Mouse (Mus musculus) heart, embryonic 12.5 days (tissue): ENCODE measurements around the gene Tmem202. TPM values are rescaled to one million over a fixed set of nuclear protein-coding genes. Genes with fewer than 3 reads are reported as not detected.

ENCODE experiments used
- ATAC-seq: fragments of 200-750 bp; cut with Nextera tagmentation; 2 replicates; pipeline ENCODE4 v1.8.0; 2017; ENCODE audit warnings: moderate TSS enrichment, moderate library complexity; ENCODE audit not compliant: insufficient number of reproducible peaks, low FRiP score
- H3K27ac ChIP-seq: fragments of 300-500 bp; sonication (generic); 2 replicates; pipeline ENCODE4 v1.5.1; 2016; ENCODE audit warnings: mild to moderate bottlenecking, moderate library complexity; ENCODE audit not compliant: poor library complexity, severe bottlenecking
- H3K27me3 ChIP-seq: fragments of 300-500 bp; sonication (generic); replicated peaks from 2 replicates; pipeline ENCODE4 v1.6.1; 2016; ENCODE audit warnings: mild to moderate bottlenecking, moderate library complexity
- H3K36me3 ChIP-seq: fragments of 300-500 bp; sonication (generic); 2 replicates; pipeline ENCODE4 v1.6.1; 2016; ENCODE audit warnings: mild to moderate bottlenecking, moderate library complexity
- H3K4me1 ChIP-seq: fragments of 300-500 bp; sonication (generic); replicated peaks from 2 replicates; pipeline ENCODE4 v1.6.1; 2016; ENCODE audit warnings: mild to moderate bottlenecking
- H3K4me2 ChIP-seq: fragments of 300-500 bp; sonication (generic); 2 replicates; pipeline ENCODE4 v1.6.1; 2016; ENCODE audit warnings: mild to moderate bottlenecking, moderate library complexity
- H3K4me3 ChIP-seq: fragments of 300-500 bp; sonication (generic); 2 replicates; pipeline ENCODE4 v1.5.1; 2016; ENCODE audit warnings: mild to moderate bottlenecking
- H3K9ac ChIP-seq: fragments of 300-500 bp; sonication (generic); 2 replicates; pipeline ENCODE4 v1.6.1; 2016; ENCODE audit warnings: mild to moderate bottlenecking, moderate library complexity
- H3K9me3 ChIP-seq: fragments of 300-500 bp; sonication (generic); replicated peaks from 2 replicates; pipeline ENCODE4 v1.6.1; 2016; ENCODE audit warnings: mild to moderate bottlenecking, moderate library complexity
- WGBS: fragments of 180-500 bp; shearing (Covaris S2); methylation state at CpG from one replicate; pipeline ENCODE4 v1.1.7; 2016; 5-methylcytosine and 5-hydroxymethylcytosine counted together
- polyA plus RNA-seq: library from polyadenylated mRNA; unstranded; fragments of >200 nt; fragmentation: Nextera tagmentation; extraction: Ambion mirVana; gene quantifications from 2 replicates; pipeline ENCODE4 v1.2.1, GENCODE M21; 2016

Tmem202 gene
- polyA plus RNA-seq, 1 experiment from 2014 or later, result not detected

DNA sequence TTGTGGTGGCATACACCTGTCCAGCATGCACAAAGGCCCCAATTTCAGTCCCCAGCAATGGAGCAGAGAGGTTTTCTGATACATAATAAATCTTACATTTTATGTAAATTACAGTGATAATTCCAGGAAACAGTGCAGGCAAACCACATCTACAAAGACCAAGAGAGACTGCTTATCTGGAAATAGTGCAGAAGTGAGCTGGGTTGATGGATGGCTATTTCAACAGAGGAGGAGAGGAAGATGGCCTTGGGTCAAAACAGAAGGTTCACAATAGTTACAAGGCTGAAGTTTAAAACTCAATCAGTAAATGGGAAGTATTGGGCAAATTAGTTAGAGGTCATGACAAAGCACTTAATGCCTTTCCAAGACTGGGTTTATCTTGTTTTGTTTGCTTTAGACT is 52.3 kb downstream of the Tmem202 start:
- H3K4me1 ChIP-seq, result peaks cover 9% of the 10 kb centered on the region; the same call in 1 of the 2 replicates
- no peaks in the 10 kb centered on the region for H3K36me3 ChIP-seq
- peak overlapping the region; percentile 95 for H3K4me2 ChIP-seq
- peak overlapping the region; percentile 99 for H3K9ac ChIP-seq
- no peaks in the 10 kb centered on the region for H3K27me3 ChIP-seq
- peak overlapping the region; percentile 100 for H3K27ac ChIP-seq
- ATAC-seq, result no peak
- H3K9me3 ChIP-seq, result no peaks in the 10 kb centered on the region
- peak overlapping the region; percentile 99 for H3K4me3 ChIP-seq

DNA sequence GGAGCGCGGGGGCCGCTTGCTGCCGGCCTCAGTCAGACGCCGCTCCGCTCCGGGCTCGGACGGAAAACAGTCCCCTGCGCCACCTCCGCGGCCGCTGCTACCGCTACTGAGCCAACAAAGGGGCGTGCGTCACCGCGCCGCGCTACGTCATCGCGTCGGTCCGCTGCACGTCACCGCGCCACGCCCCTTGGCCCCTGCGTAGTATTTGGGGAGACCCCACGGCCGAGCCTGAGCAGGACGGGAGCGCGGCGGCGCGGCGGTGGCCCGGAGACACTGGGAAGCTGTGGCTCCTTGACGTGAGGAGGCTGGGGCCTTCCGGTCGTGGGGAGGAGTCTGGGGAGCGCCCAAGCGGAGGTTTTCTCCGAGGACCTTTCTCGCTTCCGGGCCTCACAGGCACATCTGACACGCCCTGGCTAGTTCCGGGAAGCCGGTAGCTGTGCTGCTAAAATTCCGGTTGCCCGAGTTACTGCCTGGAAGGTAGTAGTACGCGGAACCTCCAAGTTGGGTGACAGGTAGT is 53.0 kb downstream of the Tmem202 start, which contains the start of gene Arih1:
Gene Arih1 (minus strand): TSS at position 70 of the 517 bp plus-strand sequence.
- H3K27me3 ChIP-seq, result no peaks in the 10 kb centered on the region
- peak; percentile 98 for ATAC-seq
- WGBS, result 0% methylated on average over 56 of the region's 56 CpGs
- peak within 1 kb of the TSS; percentile 95 for H3K4me2 ChIP-seq
- peak within 1 kb of the TSS; percentile 100 for H3K27ac ChIP-seq
- peak within 1 kb of the TSS; percentile 99 for H3K4me3 ChIP-seq
- H3K4me1 ChIP-seq, result peaks cover 11% of the 10 kb centered on the region; the same call in 1 of the 2 replicates
- no peaks in the 10 kb centered on the region for H3K9me3 ChIP-seq
- H3K36me3 ChIP-seq, result no peaks in the 10 kb centered on the region
- peak within 1 kb of the TSS; percentile 99 for H3K9ac ChIP-seq

DNA sequence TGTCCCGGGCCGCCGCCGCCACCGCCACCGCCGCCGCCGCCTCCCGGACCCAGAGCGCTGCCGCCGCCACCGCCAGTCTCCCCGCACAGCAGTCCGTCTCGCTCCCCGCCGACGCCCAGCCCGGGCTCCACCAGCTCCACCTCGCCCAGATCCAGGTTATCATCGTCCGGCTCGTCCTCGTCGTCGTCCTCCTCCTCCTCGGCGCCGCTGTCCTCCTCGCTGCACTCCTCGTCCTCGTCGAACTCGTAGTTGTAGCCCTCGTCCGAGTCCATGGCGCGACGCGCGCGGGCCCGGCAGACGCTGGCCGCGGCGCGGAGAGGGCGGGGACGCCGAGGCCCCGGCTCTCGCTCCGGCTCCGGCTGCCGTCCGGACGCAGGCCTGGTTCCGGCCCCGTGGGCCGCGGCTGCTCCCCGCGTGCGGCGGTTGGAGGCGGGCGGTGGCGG is 53.5 kb downstream of the Tmem202 start:
- H3K4me3 ChIP-seq, result peak overlapping the region; percentile 99
- peak overlapping the region; percentile 99 for H3K9ac ChIP-seq
- no peaks in the 10 kb centered on the region for H3K27me3 ChIP-seq
- H3K9me3 ChIP-seq, result no peaks in the 10 kb centered on the region
- H3K27ac ChIP-seq, result peak overlapping the region; percentile 100
- H3K36me3 ChIP-seq, result no peaks in the 10 kb centered on the region
- peaks cover 11% of the 10 kb centered on the region; the same call in 1 of the 2 replicates for H3K4me1 ChIP-seq
- peak overlapping the region; percentile 95 for H3K4me2 ChIP-seq
- WGBS, result under 1% methylated on average over 71 of the region's 71 CpGs
- ATAC-seq, result peak; percentile 74

DNA sequence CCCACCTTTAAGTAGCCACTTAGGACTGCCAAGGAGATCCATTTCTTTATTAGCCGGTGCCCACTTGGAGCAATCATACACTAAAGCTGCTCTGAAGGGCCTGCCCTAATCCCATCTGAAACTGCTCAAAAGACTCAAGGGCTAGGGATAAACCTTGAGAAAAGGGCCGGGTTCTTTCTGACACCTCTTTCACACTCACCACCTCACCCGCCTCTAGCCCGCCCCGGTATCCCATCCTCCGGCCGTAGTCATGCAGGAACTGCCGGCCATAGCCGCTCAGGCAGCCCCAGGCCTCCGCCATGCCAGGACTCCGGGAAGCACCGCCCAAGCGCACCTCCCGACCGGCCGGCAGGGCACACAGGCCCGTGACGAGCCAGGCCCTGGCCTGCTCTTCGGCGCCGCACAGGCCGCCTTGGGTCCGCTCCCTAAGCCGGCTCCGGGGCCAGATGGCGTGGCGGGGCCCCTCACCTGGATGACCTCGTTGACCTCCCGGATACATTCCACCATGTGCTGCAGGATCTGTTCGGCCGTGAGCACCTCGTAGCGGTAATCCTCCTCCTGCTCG is 54.1 kb downstream of the Tmem202 start:
- ATAC-seq, result peak; percentile 72
- peak overlapping the region; percentile 100 for H3K27ac ChIP-seq
- peak overlapping the region; percentile 99 for H3K9ac ChIP-seq
- no peaks in the 10 kb centered on the region for H3K36me3 ChIP-seq
- WGBS, result under 1% methylated on average over 34 of the region's 34 CpGs
- peak overlapping the region; percentile 95 for H3K4me2 ChIP-seq
- no peaks in the 10 kb centered on the region for H3K27me3 ChIP-seq
- H3K9me3 ChIP-seq, result no peaks in the 10 kb centered on the region
- peaks cover 11% of the 10 kb centered on the region; the same call in 1 of the 2 replicates for H3K4me1 ChIP-seq
- peak overlapping the region; percentile 99 for H3K4me3 ChIP-seq

DNA sequence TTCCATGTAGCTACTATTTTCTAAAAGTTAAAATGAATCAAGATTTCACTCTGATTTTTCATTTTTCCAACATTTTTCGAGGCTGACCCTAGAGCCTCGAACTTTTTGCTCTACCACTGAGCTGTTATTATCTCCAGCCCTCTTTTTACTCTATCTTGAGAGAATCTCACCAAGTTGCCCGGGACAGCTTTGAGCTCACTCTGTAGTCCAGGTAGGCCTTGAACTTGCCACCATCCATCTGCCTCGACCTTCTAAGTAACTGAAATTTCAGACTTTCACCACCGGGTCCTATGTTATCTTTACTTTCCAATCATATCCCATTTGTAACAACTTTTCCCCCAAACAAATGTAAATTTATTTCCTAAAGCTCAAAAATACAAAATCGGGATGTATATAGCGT is 54.9 kb downstream of the Tmem202 start:
- WGBS, result 7% methylated on average over 7 of the region's 7 CpGs
- Histone ChIP-seq H3K9me3 (no peaks in the 10 kb centered on the region), H3K9ac (peak overlapping the region; percentile 99), H3K4me2 (peak overlapping the region; percentile 95), H3K27ac (no peak overlapping the region; the same call in 1 of the 2 replicates), H3K27me3 (no peaks in the 10 kb centered on the region), H3K4me3 (peak overlapping the region; percentile 99), H3K4me1 (peaks cover 11% of the 10 kb centered on the region; the same call in 1 of the 2 replicates), H3K36me3 (peaks cover 2% of the 10 kb centered on the region; the same call in 1 of the 2 replicates)
- ATAC-seq, result no peak

DNA sequence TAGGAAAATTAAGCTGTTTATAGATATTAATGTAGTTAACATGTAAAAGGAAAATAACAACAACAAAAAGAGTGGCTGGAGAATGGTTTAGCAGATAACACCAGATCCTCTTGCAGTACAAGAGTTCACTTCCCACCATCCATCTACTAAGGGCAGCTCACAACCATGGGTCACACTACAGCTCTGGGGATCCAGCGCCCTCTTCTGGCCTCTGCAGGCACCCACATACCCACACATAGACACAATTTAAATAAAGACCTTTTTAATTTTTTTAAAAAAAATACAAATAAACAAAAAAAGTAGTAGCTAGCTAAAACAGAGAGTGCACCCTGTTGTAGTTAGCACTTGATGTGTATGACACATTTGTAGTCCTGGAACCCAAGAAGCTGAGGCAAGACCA is 57.2 kb downstream of the Tmem202 start:
- no peak overlapping the region for H3K27ac ChIP-seq
- no peak overlapping the region for H3K4me3 ChIP-seq
- peaks cover 3% of the 10 kb centered on the region; the same call in 1 of the 2 replicates for H3K36me3 ChIP-seq
- H3K9me3 ChIP-seq, result no peaks in the 10 kb centered on the region
- peaks cover 13% of the 10 kb centered on the region; the same call in 1 of the 2 replicates for H3K4me1 ChIP-seq
- H3K27me3 ChIP-seq, result no peaks in the 10 kb centered on the region
- ATAC-seq, result no peak
- H3K9ac ChIP-seq, result no peak overlapping the region
- H3K4me2 ChIP-seq, result no peak overlapping the region
- WGBS, result 20% methylated on average over 1 of the region's 1 CpGs

DNA sequence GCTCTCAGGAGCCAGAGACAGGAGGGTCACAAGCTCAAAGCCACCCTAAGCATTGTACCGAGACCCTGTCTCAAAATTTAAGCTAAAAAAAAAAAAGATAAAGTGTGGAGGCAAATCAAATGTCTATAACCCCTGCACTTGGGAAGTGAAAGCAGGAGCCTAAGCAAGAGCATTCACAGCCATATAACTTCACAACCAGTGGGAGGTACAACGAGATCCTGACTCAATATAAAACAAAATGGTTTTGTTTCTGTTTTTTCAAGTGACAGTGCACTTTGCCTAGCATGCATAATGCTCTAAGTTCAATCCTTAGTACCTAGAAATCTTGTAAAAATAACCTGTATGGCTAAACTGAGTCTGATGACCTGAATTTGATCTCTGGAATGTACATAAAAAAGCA is 63.0 kb downstream of the Tmem202 start:
- peaks cover 20% of the 10 kb centered on the region for H3K36me3 ChIP-seq
- WGBS, result 94% methylated on average over 2 of the region's 2 CpGs
- no peak for ATAC-seq
- H3K4me1 ChIP-seq, result peaks cover 5% of the 10 kb centered on the region; the same call in 1 of the 2 replicates
- H3K27ac ChIP-seq, result no peak overlapping the region
- no peak overlapping the region for H3K9ac ChIP-seq
- H3K27me3 ChIP-seq, result no peaks in the 10 kb centered on the region
- no peaks in the 10 kb centered on the region for H3K9me3 ChIP-seq
- H3K4me2 ChIP-seq, result no peak overlapping the region
- no peak overlapping the region for H3K4me3 ChIP-seq

DNA sequence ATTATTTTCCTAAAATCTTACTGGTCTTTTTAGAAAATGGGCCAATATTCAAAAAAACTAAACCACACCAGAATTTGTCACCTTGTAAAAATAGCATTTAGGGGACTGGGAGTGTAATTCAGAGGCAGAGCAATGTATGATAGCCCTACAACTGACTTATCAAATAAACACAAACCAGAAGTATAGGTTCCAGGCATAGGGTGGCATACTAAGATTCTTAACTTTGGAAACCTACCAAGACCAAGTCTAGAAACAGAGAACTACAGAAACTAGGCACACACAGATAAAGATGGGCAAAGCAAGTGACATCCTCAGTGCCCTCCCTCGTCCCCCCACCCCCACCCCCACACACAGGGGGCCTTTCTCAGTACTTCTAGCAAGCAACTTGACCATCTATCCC is 64.8 kb downstream of the Tmem202 start:
- peaks cover 5% of the 10 kb centered on the region; the same call in 1 of the 2 replicates for H3K4me1 ChIP-seq
- no peak overlapping the region for H3K4me3 ChIP-seq
- H3K4me2 ChIP-seq, result no peak overlapping the region
- peaks cover 19% of the 10 kb centered on the region for H3K36me3 ChIP-seq
- WGBS, result 96% methylated on average over 1 of the region's 1 CpGs
- no peak overlapping the region for H3K9ac ChIP-seq
- no peak overlapping the region for H3K27ac ChIP-seq
- H3K9me3 ChIP-seq, result no peaks in the 10 kb centered on the region
- no peaks in the 10 kb centered on the region for H3K27me3 ChIP-seq
- no peak for ATAC-seq

DNA sequence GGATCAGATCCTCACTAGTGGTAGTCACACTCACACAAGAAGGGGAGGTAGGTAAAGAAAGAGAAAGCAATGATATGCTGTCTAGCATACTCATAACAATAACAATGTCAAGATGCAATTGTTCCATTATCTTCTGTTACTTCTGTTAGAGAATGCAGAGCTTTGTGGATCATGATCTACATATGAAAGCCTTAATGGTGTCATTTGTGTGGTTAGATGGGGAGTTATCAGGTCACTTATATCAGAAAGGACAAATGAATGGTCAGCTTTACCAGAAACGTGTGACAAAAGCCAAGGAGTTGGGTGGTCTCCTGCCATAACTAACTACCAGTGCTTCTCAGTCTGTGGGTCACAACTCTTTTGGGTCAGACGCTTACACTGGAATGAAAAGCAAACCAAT is 66.5 kb downstream of the Tmem202 start:
- Histone ChIP-seq H3K27me3 (no peaks in the 10 kb centered on the region), H3K36me3 (peaks cover 18% of the 10 kb centered on the region), H3K4me3 (no peak overlapping the region), H3K9ac (no peak overlapping the region), H3K4me1 (peaks cover 5% of the 10 kb centered on the region; the same call in 1 of the 2 replicates), H3K9me3 (no peaks in the 10 kb centered on the region), H3K27ac (no peak overlapping the region), H3K4me2 (no peak overlapping the region)
- WGBS, result 82% methylated on average over 2 of the region's 2 CpGs
- no peak for ATAC-seq

DNA sequence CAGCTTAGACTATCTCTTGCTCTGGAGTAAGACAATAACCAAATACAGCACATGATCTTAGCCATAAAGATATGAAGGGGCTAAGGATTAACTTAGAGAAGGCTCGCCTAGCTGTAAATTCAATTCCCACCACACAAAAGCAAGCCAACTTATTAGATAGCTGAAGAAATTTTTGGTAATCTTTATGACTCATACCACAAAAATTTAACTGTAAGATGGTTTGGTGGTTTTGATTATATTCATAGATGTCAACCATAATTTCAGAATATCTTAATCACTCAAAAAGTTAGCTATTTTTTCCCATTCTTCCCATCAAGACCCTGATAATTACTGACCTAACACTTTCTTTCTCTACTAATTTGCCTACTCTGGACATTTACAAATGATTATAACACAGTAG is 70.2 kb downstream of the Tmem202 start:
- no peaks in the 10 kb centered on the region for H3K9me3 ChIP-seq
- no peak overlapping the region for H3K4me2 ChIP-seq
- H3K4me1 ChIP-seq, result no peaks in the 10 kb centered on the region
- H3K4me3 ChIP-seq, result no peak overlapping the region
- H3K27ac ChIP-seq, result no peak overlapping the region
- no peak overlapping the region for H3K9ac ChIP-seq
- no peak for ATAC-seq
- no peaks in the 10 kb centered on the region for H3K27me3 ChIP-seq
- WGBS, result 77% methylated on average over 1 of the region's 1 CpGs
- H3K36me3 ChIP-seq, result peaks cover 14% of the 10 kb centered on the region
